Mouse (Mus musculus): ENCODE measurements around the gene Cpa4. TPM values are rescaled to one million over a fixed set of nuclear protein-coding genes. Genes with fewer than 3 reads are reported as not detected.

The Cpa4 gene
- 0.14 and 0.16 TPM in 2 replicates for polyA plus RNA-seq (2012; rRNA removed)

DNA sequence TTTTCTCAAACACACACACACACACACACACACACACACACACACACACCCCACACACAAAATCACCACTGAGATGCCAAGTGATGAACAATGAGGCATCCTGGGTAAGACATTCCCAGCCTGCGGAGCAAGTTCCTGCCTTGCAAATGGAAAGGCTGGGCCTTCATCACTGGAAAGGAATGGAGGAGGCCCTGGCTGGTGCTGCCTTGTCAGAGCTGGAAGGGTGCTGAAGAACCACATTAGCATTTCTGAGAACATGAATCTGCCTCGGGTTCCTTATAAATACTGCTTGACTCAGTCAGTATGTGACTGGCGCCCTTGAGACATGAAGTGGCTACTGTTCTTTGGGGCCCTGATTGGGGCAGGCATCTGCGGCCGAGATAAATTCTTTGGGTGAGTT is at the start of gene Cpa4:
Gene Cpa4 (plus strand): TSS at position 301 of the 400 bp plus-strand sequence.
- H3K4me3 ChIP-seq (replicated peaks; ENCODE audit: insufficient read depth, low read depth, low read length): no peak within 1 kb of the TSS
- no peak for DNase-seq
- H3K27me3 ChIP-seq (ENCODE audit: control insufficient read depth, insufficient read depth, low read length): no peaks in the 10 kb centered on the region
- no peak for TF ChIP-seq POLR2A (IDR thresholded peaks at IDR 0.05; ENCODE audit: borderline replicate concordance, insufficient read depth, low read length)
- TF ChIP-seq CTCF (IDR thresholded peaks at IDR 0.05; ENCODE audit: borderline replicate concordance, insufficient read depth, low read depth, low read length): no peak
- H3K27ac ChIP-seq (ENCODE audit: insufficient read depth, low read length): no peak within 1 kb of the TSS
- H3K4me1 ChIP-seq (ENCODE audit: control insufficient read depth, insufficient read depth, low read length): no peaks in the 10 kb centered on the region; the same call in 1 of the 2 replicates
- 78% methylated on average over 5 of the region's 5 CpGs for WGBS

DNA sequence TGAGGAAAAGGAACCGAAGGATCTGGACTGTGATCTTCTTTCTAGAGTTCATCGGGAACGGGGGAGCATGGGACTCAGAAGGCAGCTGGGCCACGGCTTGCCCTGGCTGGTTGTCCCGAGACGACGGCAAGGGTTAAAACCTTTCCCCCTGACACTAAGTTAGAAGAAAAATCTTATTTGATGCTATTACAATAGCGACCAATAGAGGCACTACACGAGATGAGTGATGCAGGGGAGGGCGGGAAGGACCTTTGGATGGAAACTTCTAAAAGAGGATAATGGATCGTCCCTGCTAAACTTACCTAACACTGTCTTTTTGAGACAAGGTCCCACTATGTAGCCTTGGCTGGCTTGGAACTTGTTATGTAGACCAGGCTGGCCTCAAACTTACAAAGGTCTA is 47.8 kb upstream of the Cpa4 start:
- H3K4me3 ChIP-seq (replicated peaks; ENCODE audit: insufficient read depth, low read depth, low read length): no peak overlapping the region
- TF ChIP-seq POLR2A (IDR thresholded peaks at IDR 0.05; ENCODE audit: borderline replicate concordance, insufficient read depth, low read length) (no peak), CTCF (IDR thresholded peaks at IDR 0.05; ENCODE audit: borderline replicate concordance, insufficient read depth, low read depth, low read length) (peak; percentile 1; the same call in 1 of the 2 replicates)
- 59% methylated on average over 11 of the region's 11 CpGs for WGBS
- no peaks in the 10 kb centered on the region for H3K4me1 ChIP-seq (ENCODE audit: control insufficient read depth, insufficient read depth, low read length)
- H3K27ac ChIP-seq (ENCODE audit: insufficient read depth, low read length): no peak overlapping the region
- H3K27me3 ChIP-seq (ENCODE audit: control insufficient read depth, insufficient read depth, low read length): no peaks in the 10 kb centered on the region
- no peak for DNase-seq

DNA sequence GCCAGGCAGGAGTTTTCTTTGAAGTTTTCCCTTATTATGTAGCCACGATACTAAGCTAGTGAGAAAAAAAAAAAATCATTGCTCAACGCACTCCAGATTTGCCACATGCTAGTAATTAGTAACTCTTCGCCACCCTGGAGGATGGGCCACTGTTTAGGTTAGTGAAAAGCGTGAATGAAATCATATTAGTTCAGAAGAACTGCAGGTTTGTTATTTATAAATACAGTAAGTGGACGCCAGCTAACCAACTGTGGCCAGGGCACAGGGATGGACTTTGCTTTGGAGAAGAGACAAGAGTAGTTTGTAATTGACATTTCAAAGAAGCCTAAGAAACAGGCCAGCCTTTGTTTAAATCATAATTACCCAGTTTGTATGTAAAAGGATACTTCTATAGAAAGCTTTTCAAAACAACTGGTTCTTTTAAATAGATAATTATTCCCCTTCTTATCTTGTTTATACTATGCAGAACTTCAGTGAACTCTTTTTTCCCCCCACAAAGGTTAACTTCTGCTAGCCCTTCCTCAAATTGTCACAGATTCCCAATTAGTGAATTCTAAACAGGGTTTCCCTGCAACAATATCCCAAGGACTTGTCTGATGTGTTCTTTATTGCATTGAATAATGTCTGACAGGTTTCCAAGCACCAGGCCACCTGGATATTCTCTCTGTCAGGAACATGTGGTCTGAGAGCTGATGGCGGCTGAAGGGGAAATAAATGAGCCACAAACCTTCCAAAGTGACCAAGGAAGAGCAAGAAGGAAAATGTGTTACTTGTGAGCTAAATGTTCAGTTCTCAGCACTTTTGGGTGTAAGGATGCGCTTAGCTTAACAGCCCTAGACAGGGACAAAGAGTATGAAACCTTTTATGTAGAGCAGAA is 42.5 kb upstream of the Cpa4 start:
- no peak overlapping the region for H3K4me3 ChIP-seq (replicated peaks; ENCODE audit: insufficient read depth, low read depth, low read length)
- no peaks in the 10 kb centered on the region for H3K4me1 ChIP-seq (ENCODE audit: control insufficient read depth, insufficient read depth, low read length)
- H3K27me3 ChIP-seq (ENCODE audit: control insufficient read depth, insufficient read depth, low read length): no peaks in the 10 kb centered on the region
- H3K27ac ChIP-seq (ENCODE audit: insufficient read depth, low read length): no peak overlapping the region
- no peak for DNase-seq
- TF ChIP-seq CTCF (IDR thresholded peaks at IDR 0.05; ENCODE audit: borderline replicate concordance, insufficient read depth, low read depth, low read length): no peak
- TF ChIP-seq POLR2A (IDR thresholded peaks at IDR 0.05; ENCODE audit: borderline replicate concordance, insufficient read depth, low read length): no peak
- WGBS: 68% methylated on average over 7 of the region's 7 CpGs

DNA sequence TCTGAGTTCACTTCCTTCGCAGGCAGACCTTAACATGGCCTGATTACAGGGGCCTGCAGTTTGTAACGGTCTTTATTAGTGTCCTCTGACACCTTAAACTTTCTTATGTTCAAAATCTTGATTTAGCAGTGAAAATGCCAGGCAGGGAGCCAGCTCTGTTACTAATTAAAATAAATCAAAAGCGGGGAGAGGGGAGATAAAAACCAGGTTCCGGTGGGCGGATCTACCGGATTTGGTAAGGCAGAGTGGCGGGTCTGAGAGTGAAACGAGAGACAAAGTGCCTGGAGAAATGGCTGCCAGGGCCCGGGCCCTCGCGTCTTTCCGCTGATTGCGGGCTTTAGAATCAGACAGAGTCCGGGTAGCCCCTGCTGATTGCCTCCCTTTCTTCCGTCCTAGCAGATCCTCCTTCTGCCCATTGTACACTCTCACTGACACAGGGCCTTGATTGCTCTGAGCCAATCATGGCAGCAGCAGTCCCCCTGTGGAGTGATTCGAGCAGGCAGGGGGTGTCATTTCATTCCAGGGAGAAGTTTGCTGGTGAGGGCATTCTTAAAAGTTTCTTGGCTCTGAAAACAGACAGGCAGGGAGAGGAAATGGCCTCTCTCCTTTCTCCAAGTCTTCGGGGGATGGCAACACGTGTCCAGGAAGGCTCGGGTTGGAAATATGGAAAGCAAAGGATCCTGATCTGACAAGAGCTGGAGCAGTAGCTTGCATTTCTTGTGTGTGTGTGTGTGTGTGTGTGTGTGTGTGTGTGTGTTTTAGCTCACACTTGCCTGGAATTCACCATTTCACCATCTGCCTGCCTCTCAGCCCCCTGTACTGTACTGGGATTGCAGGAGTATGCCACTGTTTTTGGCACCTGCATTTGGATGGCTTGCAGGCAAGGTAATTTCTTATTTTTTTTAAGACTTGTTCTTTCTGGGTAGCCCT is 41.3 kb upstream of the Cpa4 start:
- TF ChIP-seq CTCF (IDR thresholded peaks at IDR 0.05; ENCODE audit: borderline replicate concordance, insufficient read depth, low read depth, low read length): no peak
- TF ChIP-seq POLR2A (IDR thresholded peaks at IDR 0.05; ENCODE audit: borderline replicate concordance, insufficient read depth, low read length): no peak
- WGBS: 46% methylated on average over 19 of the region's 19 CpGs
- H3K4me1 ChIP-seq (ENCODE audit: control insufficient read depth, insufficient read depth, low read length): no peaks in the 10 kb centered on the region
- H3K4me3 ChIP-seq (replicated peaks; ENCODE audit: insufficient read depth, low read depth, low read length): no peak overlapping the region
- no peak for DNase-seq
- H3K27ac ChIP-seq (ENCODE audit: insufficient read depth, low read length): no peak overlapping the region
- H3K27me3 ChIP-seq (ENCODE audit: control insufficient read depth, insufficient read depth, low read length): no peaks in the 10 kb centered on the region

DNA sequence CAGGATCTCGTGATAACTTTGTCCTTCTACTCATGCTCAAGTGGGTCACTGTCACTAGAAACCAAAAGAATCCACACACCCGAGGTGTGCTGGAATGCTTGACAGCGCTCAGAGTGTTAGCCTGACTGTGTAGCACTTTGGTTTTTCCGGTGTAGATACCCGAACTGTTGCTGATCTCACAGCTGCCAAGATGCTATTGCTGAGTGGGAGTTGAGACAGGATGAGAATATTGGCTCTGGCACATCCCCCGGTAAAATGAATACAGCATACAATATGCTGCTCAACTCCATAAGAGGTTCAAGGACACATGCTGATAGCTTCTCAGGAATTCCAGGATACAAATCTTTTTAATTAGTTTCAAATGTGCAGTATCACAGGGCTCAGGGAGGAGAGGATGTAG is 39.4 kb upstream of the Cpa4 start:
- Histone ChIP-seq H3K27ac (ENCODE audit: insufficient read depth, low read length) (no peak overlapping the region), H3K4me3 (replicated peaks; ENCODE audit: insufficient read depth, low read depth, low read length) (no peak overlapping the region), H3K27me3 (ENCODE audit: control insufficient read depth, insufficient read depth, low read length) (no peaks in the 10 kb centered on the region), H3K4me1 (ENCODE audit: control insufficient read depth, insufficient read depth, low read length) (no peaks in the 10 kb centered on the region)
- TF ChIP-seq POLR2A (IDR thresholded peaks at IDR 0.05; ENCODE audit: borderline replicate concordance, insufficient read depth, low read length) (no peak), CTCF (IDR thresholded peaks at IDR 0.05; ENCODE audit: borderline replicate concordance, insufficient read depth, low read depth, low read length) (no peak)
- 59% methylated on average over 6 of the region's 6 CpGs for WGBS
- no peak for DNase-seq

DNA sequence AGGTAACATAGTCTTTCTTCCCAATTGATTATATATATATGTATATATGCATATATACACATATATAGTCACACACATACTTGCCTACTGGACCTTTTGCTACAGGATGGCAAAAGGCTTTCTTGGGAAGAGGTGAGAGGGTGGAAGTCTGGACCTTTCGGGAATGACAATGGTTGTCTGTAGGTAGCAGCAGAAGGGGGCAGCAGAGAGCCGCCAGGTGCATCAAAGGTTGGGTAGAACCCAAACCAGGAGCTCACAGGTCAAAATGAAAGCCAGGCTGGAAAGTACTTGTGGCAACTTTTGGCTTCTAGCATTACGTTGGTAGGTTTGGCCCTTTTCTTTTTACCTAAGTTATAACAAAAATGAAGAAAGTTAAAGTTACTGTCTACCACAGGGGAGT is 32.8 kb upstream of the Cpa4 start:
- WGBS: 34% methylated on average over 3 of the region's 3 CpGs

DNA sequence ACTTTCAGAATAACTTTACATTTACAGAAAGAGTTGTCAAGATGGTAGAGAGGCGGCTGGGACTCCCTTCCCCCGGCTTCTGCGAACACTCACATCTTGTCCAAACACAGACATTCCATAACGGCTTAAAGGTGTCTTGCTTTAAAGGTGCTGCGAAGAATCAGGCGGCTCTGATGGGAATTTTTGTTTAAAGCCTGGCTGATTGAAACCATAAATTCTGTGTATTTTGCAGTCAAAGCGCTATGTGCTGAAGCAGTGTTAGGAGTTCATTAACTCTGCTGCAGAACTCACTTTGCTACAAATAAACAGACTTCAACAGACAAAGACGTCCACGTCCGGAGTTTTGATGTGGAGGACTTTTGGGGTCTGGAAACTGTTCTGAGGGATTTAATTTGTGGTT is 29.9 kb upstream of the Cpa4 start:
- H3K27me3 ChIP-seq (ENCODE audit: control insufficient read depth, insufficient read depth, low read length): no peaks in the 10 kb centered on the region
- DNase-seq: no peak
- WGBS: 88% methylated on average over 10 of the region's 10 CpGs
- TF ChIP-seq CTCF (IDR thresholded peaks at IDR 0.05; ENCODE audit: borderline replicate concordance, insufficient read depth, low read depth, low read length) (no peak), POLR2A (IDR thresholded peaks at IDR 0.05; ENCODE audit: borderline replicate concordance, insufficient read depth, low read length) (no peak)
- no peak overlapping the region for H3K4me3 ChIP-seq (replicated peaks; ENCODE audit: insufficient read depth, low read depth, low read length)
- H3K27ac ChIP-seq (ENCODE audit: insufficient read depth, low read length): no peak overlapping the region
- H3K4me1 ChIP-seq (ENCODE audit: control insufficient read depth, insufficient read depth, low read length): no peaks in the 10 kb centered on the region

More for the DNA sequence above, 32.8 kb upstream of the Cpa4 start:
- Histone ChIP-seq H3K4me3 (replicated peaks; ENCODE audit: insufficient read depth, low read depth, low read length) (no peak overlapping the region), H3K27ac (ENCODE audit: insufficient read depth, low read length) (no peak overlapping the region), H3K4me1 (ENCODE audit: control insufficient read depth, insufficient read depth, low read length) (no peaks in the 10 kb centered on the region), H3K27me3 (ENCODE audit: control insufficient read depth, insufficient read depth, low read length) (no peaks in the 10 kb centered on the region)
- peak; percentile 57 to 65 for DNase-seq
- peak; percentile 87 for TF ChIP-seq CTCF (IDR thresholded peaks at IDR 0.05; ENCODE audit: borderline replicate concordance, insufficient read depth, low read depth, low read length)
- TF ChIP-seq POLR2A (IDR thresholded peaks at IDR 0.05; ENCODE audit: borderline replicate concordance, insufficient read depth, low read length): no peak
